Mouse (Mus musculus) midbrain, embryonic 11.5 days (tissue): ENCODE results near the gene Cd55. TPM values are rescaled to one million over a fixed set of nuclear protein-coding genes. Genes with fewer than 3 reads are reported as not detected.
"Not testable (repeated sequence)": the region's sequence is repeated elsewhere in the genome, so short reads cannot be mapped to it uniquely, and the experiment has no call there.

Experiments
- ATAC-seq: fragments of 200-750 bp; cut with Nextera tagmentation; 2 replicates; pipeline ENCODE4 v1.8.0; 2017; ENCODE audit warnings: moderate TSS enrichment, moderate library complexity; ENCODE audit not compliant: low FRiP score
- DNase-seq: peaks from one replicate; pipeline ENCODE4 v3.0.0; 2015; ENCODE audit warnings: low spot score; ENCODE audit errors: missing footprints
- H3K27ac ChIP-seq: fragments of 300-500 bp; sonication (generic); 2 replicates; pipeline ENCODE4 v1.5.1; 2014; ENCODE audit warnings: low read depth, low read length
- H3K27me3 ChIP-seq: fragments of 300-500 bp; sonication (generic); 2 replicates; pipeline ENCODE4 v1.6.1; 2014; ENCODE audit warnings: mild to moderate bottlenecking, low read length, moderate library complexity, mixed read lengths; ENCODE audit not compliant: control insufficient read depth, insufficient read depth
- H3K36me3 ChIP-seq: fragments of 300-500 bp; sonication (generic); 2 replicates; pipeline ENCODE4 v1.6.1; 2014; ENCODE audit warnings: mild to moderate bottlenecking, low read length, moderate library complexity, mixed read lengths; ENCODE audit not compliant: control insufficient read depth, insufficient read depth
- H3K4me1 ChIP-seq: fragments of 300-500 bp; sonication (generic); 2 replicates; pipeline ENCODE4 v1.6.1; 2014; ENCODE audit warnings: low read length; ENCODE audit not compliant: control insufficient read depth, insufficient read depth
- H3K4me2 ChIP-seq: fragments of 300-500 bp; sonication (generic); 2 replicates; pipeline ENCODE4 v1.6.1; 2014; ENCODE audit warnings: mild to moderate bottlenecking, moderate library complexity
- H3K4me3 ChIP-seq: fragments of 300-500 bp; sonication (generic); 2 replicates; pipeline ENCODE4 v1.5.1; 2014; ENCODE audit warnings: low read depth, low read length
- H3K9ac ChIP-seq: fragments of 300-500 bp; sonication (generic); 2 replicates; pipeline ENCODE4 v1.6.1; 2014; ENCODE audit warnings: low read length
- H3K9me3 ChIP-seq: fragments of 300-500 bp; sonication (generic); 2 replicates; pipeline ENCODE4 v1.6.1; 2016; ENCODE audit warnings: low read length; ENCODE audit not compliant: control insufficient read depth
- WGBS: fragments of 180-500 bp; shearing (Covaris S2); extraction: QIAGEN DNeasy Blood & Tissue Kit; methylation state at CpG from one replicate; pipeline ENCODE4 v1.1.7; 2014; 5-methylcytosine and 5-hydroxymethylcytosine counted together
- polyA plus RNA-seq: library from polyadenylated mRNA; unstranded; fragments of >200 nt; fragmentation: Nextera tagmentation; extraction: Ambion mirVana; gene quantifications from 2 replicates; pipeline ENCODE4 v1.2.1, GENCODE M21; 2014

Gene Cd55
- polyA plus RNA-seq, 1 experiment from 2014 or later: 2.8 TPM

DNA sequence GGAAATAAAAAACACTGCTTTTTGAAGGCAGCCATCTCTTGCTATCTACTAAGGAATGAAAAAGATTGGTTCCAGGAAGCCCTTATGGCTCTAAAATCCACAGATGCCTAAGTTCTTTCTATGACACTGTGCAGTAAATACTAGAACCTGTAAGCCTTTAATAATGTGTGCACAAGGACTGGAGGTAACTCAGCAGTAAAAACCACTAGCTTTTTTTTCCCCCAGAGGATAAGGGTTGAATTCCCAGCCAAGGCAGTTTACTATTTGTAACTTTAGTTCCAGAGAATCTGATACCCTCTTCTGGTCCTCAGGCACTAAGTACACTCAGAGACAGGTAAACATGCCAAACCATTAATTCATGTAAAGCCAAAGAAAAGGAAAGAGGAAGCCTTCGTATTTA, 19.6 kb downstream of the Cd55 start:
- H3K4me2 ChIP-seq, H3K9me3 ChIP-seq, H3K4me1 ChIP-seq, H3K27ac ChIP-seq, DNase-seq, H3K9ac ChIP-seq, ATAC-seq, H3K27me3 ChIP-seq, H3K36me3 ChIP-seq, H3K4me3 ChIP-seq: not testable (repeated sequence)
- WGBS: 82% methylated on average over 1 of the region's 1 CpGs

DNA sequence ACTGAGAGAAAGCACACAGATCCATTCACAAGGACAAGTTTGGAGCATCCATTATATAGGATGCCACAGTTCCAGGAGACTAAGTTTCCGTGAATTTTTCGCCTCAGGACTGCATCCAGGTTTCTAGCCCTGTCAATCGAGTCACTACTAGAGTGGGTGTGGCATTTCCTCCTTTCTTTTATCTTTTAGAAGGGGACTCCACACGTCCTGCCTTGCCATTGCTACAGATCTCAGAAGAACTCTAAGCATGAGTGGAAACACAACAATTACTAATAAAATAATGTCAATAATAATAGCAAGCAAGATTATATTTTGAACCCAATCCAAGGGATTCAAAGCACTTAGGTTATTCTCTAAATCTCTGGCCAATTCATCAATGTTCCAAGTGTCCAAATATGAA, 31.6 kb downstream of the Cd55 start:
- Histone ChIP-seq H3K4me3 (no peak overlapping the region), H3K9ac (no peak overlapping the region), H3K4me2 (no peak overlapping the region), H3K9me3 (no peaks in the 10 kb centered on the region), H3K27me3 (no peaks in the 10 kb centered on the region), H3K36me3 (no peaks in the 10 kb centered on the region), H3K4me1 (no peaks in the 10 kb centered on the region), H3K27ac (no peak overlapping the region)
- DNase-seq (no peak), ATAC-seq (no peak)
- 80% methylated on average over 4 of the region's 4 CpGs for WGBS

DNA sequence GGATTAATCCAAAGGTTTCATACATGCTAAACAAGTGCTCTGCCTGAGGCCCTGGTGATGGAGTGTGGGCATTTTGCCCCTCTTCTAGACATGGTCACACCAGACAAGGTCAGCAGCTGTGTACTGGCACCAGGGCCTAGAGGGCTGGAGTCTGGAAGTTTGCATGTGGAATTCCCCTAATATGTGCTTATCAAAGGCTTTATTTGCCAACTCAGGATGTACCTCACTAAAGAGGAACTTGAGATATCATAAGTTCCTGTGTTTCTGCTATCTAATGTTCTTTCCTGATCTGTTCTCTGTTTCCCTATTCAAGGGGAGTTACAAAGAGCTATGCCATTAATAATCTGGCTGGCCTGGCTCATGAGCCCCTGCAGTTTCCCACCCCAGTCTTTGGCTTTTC, 33.9 kb downstream of the Cd55 start:
- H3K4me3 ChIP-seq, H3K27ac ChIP-seq, H3K4me1 ChIP-seq, ATAC-seq, H3K4me2 ChIP-seq, H3K9ac ChIP-seq, H3K36me3 ChIP-seq, H3K27me3 ChIP-seq, DNase-seq, H3K9me3 ChIP-seq: not testable (repeated sequence)

DNA sequence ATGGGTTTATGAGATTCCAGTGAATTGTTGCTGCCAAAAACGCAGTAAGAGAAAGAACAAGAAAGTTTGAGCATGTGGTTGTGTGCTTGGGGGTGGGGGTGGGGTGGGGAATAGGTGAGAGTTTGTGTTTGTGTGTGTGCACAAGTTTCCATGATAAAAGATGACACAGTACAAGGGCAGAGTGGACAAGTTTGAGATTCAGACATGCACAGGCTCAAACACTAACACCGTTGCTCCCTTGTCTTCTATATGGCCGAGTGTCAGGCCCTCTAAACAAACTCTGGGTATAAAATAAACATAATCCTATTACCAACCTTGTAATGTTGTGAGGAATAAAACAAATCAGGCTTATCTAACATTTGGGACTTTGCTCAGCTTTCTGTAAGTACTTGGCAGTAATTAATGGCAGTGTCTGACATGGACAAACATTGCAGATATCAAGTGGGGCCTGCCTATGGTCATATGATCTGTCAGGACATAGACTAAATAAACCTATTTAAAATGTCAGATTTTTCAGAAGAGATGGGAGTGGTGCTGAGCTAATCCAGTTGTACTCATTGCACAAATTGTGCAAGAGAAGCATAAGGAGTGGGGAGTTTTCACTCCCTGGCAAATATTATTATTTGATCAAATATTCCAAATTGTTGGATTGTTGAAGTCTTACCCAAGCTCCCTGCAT, 35.2 kb downstream of the Cd55 start:
- not testable (repeated sequence) for H3K27ac ChIP-seq, H3K4me3 ChIP-seq, H3K9me3 ChIP-seq, H3K36me3 ChIP-seq, H3K9ac ChIP-seq, ATAC-seq, H3K4me1 ChIP-seq, H3K27me3 ChIP-seq, DNase-seq, H3K4me2 ChIP-seq
- WGBS: 75% methylated on average over 2 of the region's 3 CpGs

DNA sequence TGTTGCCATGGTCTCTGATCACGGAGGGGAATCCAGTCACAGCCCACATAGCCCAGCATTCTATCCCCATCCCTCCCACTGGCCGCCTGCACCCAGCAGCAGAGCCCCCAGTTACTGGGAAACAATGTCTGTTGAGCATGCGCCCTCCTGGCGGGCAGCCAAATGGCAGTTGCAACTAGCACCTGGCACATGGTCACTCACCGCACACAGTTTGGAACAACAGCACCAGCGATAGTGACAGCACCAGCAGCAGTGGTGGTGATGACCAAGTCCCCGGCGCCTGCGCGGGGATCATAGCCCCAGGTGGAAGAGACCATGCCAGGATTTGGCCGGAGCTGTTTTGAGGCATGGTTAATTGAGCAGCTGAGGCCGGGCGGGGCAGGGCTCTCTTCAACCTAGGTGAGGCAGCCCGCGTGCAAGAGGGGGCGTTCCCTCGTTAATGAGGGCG, 39.9 kb downstream of the Cd55 start, which contains the start of gene Cd55b:
Gene Cd55b, minus strand, starts transcription at position 346 of the 448 bp plus-strand sequence.
- H3K27me3 ChIP-seq: no peaks in the 10 kb centered on the region
- H3K4me3 ChIP-seq: no peak within 1 kb of the TSS
- H3K36me3 ChIP-seq: no peaks in the 10 kb centered on the region
- H3K9ac ChIP-seq: no peak within 1 kb of the TSS
- no peak within 1 kb of the TSS for H3K4me2 ChIP-seq
- DNase-seq (no peak), ATAC-seq (0 out of 2 replicates have a peak, but pooled peaks have one; percentile 11)
- no peak within 1 kb of the TSS for H3K27ac ChIP-seq
- WGBS: 64% methylated on average over 18 of the region's 18 CpGs
- no peaks in the 10 kb centered on the region for H3K9me3 ChIP-seq
- no peaks in the 10 kb centered on the region for H3K4me1 ChIP-seq

DNA sequence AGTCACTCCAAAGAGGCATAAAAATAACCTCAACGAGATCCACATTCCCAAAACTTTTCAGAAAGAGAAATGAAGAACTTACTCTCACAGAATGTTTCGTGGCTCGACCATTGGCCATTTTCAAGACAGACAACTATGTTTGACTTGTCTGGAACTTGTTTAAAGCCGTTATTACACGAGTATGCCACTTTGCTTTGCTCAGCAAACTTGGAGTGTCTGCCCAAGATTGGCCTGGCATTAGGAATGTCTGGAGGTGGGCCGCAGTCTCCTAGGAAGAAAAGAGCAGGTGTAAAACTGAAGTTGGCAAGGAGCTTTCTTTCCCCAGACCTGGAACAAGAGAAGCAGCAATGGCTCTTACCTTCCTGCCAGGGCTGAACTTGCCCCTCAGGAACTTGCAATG, 40.5 kb downstream of the Cd55 start:
- no CpG with 5 or more reads among the region's 6 CpGs for WGBS
- not testable (repeated sequence) for H3K4me1 ChIP-seq, H3K27me3 ChIP-seq, H3K9ac ChIP-seq, H3K4me2 ChIP-seq, ATAC-seq, H3K9me3 ChIP-seq, DNase-seq, H3K36me3 ChIP-seq, H3K4me3 ChIP-seq, H3K27ac ChIP-seq

DNA sequence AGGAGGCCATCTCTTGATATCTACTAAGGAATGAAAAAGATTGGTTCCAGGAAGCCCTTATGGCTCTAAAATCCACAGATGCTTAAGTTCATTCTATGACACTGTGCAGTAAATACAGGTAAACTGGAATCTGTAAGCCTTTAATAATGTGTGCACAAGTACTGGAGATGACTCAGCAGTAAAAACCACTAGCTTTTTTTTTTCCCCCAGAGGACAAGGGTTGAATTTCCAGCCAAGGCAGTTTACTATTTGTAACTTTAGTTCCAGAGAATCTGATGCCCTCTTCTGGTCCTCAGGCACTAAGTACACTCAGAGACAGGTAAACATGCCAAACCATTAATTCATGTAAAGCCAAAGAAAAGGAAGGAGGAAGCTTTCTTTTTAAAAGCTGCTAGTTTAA, 65.4 kb downstream of the Cd55 start:
- DNase-seq, H3K27me3 ChIP-seq, H3K36me3 ChIP-seq, H3K27ac ChIP-seq, H3K9ac ChIP-seq, H3K4me2 ChIP-seq, H3K4me1 ChIP-seq, H3K4me3 ChIP-seq, H3K9me3 ChIP-seq, ATAC-seq: not testable (repeated sequence)

Other genes with a start within 250 kb of the Cd55 start
- not detected in 2 replicates for gene Cd55b, start 39.7 kb downstream of the Cd55 start, polyA plus RNA-seq
- gene Zp3r, start 166.9 kb upstream of the Cd55 start, polyA plus RNA-seq: not detected in 2 replicates
- 0.04 TPM in 1 of 2 replicates, not detected in the other for gene C4bp, start 198.9 kb upstream of the Cd55 start, polyA plus RNA-seq